Mouse (Mus musculus) right cerebral cortex, postnatal 14 days (tissue): ENCODE results near the gene Zmiz1.

Source experiments
- DNase-seq: peaks from one replicate; pipeline ENCODE4 v3.0.0; 2022

Gene Zmiz1

GRCm38 (mm10) chr14:25459016-25459393, at the start of gene Zmiz1:
Gene Zmiz1, plus strand, starts transcription at chr14:25459185.
- DNase-seq: peak; percentile 80

- no peak for DNase-seq
Observed at GRCm38 (mm10) chr14:25411848-25412527, 47.0 kb upstream of the Zmiz1 start.

GRCm38 (mm10) chr14:25412811-25413210, 46.2 kb upstream of the Zmiz1 start:
- no peak for DNase-seq

DNA sequence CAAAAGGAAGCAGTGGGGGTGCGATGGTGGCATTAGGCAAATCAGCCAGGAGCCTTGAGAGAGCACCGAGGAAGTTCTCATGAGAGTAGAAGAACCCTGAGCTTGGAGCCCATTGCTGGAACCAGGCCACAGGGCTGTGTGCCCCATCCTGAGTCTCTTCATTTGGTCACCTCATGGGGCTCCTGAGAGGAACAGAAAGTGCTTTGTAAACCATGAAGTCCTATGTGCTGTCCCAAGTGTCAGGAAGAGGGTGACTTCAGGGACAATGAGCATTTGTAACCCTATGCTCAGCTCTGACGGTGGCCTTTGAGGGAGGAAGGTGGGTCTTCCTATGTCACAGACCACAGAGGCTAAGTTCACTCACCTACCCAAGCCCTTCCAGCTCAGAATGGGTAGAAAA, 45.5 kb upstream of the Zmiz1 start:
- DNase-seq: no peak

GRCm38 (mm10) chr14:25414115-25414514, 44.9 kb upstream of the Zmiz1 start:
- DNase-seq: no peak

- DNase-seq: no peak
Observed at GRCm38 (mm10) chr14:25420001-25420690, 38.8 kb upstream of the Zmiz1 start.

GRCm38 (mm10) chr14:25420987-25421386, 38.0 kb upstream of the Zmiz1 start:
- no peak for DNase-seq

DNA sequence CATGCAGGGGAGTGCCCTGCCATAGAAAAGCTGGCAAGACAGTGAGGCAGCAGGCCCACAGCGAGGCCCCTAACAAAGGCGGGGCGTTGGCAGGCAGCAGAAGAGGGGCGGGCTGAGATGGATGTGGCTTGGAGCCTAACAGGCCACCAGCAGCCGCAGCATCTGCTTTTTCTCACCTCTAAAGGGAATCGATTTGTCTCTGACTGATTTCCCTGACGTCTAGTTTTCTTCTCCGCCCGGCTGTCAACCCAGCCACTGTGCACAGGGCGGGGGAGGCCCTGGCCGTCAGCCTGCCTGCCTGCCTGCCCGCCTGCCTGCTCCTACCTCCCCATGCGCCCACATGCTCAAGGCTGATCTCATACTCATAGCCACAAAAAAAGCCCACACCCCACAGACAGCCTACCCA, 37.4 kb upstream of the Zmiz1 start:
- peak; percentile 45 for DNase-seq

- DNase-seq: no peak
Observed at GRCm38 (mm10) chr14:25422946-25423345, 36.0 kb upstream of the Zmiz1 start.

DNA sequence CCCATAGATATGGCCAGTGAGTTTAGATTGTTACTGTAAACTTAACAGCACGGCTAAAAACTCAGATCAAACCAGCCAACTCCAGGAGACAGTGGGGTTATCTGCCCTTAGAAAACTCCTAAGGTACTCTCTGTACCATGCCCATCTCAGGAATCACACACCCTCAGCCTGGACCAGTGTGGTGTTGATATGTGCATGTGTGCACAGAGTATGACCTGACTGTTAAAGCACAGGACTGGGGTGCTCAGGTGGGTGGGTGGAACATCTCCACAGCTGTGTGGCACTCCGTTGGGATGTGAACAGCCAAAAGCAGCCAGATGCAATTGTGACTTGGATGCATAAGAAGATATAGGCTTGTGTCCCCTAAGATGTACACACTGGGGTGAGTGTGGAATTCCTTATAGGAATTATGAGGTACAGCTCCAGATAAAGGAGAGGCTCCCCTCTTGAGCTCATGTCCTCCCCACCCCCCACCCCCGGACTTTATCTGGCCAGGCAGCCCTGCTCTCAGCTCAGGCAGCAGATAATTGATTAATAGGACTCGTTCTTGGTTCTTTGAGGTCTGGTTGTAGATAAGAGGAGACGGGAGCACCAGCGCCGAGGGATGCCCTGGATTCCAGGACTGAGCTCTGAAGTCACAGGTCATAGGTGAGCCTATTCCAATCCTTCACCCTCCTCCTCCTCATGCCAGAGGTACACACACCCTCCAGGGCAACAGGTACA, 35.1 kb upstream of the Zmiz1 start:
- no peak for DNase-seq

DNA sequence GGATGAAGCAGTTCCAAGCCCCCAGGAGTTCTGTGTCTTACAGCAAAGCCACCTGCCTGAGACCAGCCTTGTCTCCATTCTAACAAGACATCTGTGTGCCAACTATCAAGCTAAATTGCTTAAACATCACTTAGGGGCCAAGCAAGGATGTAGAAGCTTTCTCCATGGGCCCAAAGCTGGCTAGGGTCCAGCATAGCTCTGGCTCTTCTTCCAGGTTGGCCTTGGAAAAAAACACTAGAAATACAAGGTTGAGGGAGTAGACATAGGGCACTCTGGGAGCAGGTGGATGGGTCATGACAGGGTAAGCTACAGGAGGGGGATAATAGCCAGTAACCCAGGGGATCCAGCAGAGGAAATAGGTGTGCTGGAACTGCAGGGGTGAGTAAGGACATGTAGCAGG, 20.7 kb upstream of the Zmiz1 start:
- peak; percentile 2 for DNase-seq

DNA sequence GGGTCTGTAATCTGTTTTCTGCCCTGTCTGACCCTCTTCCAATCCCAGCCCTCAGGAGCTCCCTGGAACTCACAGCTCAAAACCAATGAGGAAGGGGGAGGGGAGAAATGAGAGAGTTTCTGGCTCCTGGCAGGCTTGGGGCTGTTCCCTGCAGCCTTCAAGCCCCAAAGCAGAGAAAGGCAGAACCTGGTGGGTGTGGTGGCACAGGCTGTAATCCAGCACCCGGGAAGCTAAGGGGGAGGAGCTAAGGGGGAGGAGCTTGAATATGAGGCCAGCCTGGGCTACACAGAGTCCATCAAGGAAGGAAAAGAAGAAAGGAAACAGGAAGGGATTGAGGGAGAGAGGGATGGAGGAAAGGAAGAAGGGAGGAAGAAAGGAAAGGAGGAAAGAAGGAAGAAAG, 18.9 kb upstream of the Zmiz1 start:
- peak; percentile 2 for DNase-seq

GRCm38 (mm10) chr14:25440777-25441176, 18.2 kb upstream of the Zmiz1 start:
- peak; percentile 2 for DNase-seq

DNA sequence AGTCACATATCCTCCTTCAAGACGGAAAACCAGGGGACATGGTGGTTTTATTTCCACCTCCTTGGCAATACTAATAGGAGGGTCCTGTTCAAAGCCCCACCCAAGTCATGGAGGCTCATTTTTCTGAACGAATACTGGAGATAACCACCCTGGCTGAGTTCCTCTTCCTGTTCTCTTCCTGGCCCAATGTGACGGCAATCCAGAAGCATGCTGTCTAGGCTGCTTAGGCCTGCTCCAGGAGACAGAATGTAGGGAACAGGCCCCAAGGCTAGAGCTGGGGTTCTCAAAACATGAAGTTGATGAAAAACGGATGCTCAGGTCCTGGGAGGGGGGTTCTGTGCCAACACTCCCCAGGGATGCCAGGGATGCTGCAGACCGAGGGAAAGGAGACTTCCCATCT, 17.5 kb upstream of the Zmiz1 start:
- DNase-seq: no peak

GRCm38 (mm10) chr14:25442676-25443075, 16.3 kb upstream of the Zmiz1 start:
- peak; percentile 1 for DNase-seq

DNA sequence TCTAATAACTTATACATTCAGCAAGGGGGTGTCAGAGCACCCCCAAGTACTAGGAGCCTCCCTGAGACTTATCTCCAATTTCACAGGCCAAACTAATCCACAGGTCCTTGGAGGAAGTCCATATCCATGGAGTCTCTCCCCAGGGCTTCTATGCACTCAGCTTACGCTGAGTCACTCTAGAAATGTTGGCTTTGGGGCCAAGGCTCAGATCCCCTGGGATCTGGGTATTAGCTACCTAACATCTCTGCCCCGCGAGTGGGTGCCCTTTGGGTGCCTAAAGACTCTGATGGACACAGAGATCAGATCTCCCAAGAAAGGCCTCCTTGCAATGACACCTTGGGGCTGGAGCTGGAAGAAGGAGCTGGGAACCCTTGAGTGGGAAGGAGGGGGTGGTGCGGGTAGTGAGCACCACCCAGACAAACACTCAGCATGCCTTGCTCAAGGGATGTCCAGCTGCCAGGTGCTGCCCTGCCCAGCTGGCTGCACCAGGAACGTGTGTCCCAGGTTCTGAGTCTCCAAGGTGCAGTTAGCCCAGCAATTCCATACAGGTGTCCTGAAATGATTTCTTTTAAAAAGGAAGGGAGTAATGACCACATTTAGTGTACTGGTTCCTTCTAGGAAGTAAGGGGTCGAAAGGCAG, 11.7 kb upstream of the Zmiz1 start:
- peak; percentile 1 for DNase-seq

GRCm38 (mm10) chr14:25448471-25448870, 10.5 kb upstream of the Zmiz1 start:
- peak; percentile 1 for DNase-seq

- DNase-seq: no peak
Observed at GRCm38 (mm10) chr14:25451099-25451667, 7.8 kb upstream of the Zmiz1 start.

DNA sequence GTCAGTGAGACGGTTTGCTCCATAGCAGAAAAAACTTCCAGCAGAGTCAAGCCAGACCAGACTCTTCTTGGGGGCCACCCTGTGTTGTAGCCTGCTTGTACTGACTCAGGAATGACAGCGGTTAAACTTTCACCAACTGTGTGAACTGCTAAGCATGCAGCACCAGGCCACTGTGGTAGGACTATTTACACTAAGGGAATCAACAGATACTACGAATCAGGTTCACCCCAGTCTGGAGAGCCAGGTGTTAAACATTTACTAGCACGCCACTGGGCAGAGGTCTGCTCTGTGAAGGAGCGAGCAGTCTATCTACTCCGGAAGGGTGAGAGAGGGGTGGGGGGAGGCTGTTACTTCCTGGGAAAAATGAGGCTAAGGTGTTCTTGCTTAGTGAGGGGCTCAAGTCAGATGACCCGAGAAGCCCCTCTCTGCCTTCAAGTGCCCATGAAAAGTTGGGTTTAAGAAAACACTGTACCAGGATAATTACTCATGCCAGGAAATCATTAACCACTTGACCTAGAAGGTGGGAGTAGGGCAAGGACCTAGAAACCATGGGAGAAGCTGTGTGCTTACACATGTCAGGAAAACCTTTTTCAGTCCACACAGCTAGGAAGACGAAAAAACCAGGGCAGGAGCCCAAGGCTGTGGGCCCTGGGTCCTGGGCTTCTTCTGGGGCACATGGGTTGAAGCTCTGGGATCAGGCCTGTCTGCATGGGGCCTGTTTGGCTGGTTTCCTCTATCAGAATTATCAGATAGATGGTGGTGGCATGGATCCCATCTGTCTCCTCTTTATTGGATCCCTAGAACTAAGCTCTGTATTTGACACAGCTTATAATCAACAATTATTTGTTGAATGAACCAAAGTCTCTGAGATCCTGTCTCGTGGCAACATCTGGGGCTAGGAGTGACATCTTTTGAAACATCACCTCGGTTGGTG, 7.0 kb upstream of the Zmiz1 start:
- DNase-seq: peak; percentile 1

- peak; percentile 2 for DNase-seq
Observed at GRCm38 (mm10) chr14:25452633-25453025, 6.4 kb upstream of the Zmiz1 start.

DNA sequence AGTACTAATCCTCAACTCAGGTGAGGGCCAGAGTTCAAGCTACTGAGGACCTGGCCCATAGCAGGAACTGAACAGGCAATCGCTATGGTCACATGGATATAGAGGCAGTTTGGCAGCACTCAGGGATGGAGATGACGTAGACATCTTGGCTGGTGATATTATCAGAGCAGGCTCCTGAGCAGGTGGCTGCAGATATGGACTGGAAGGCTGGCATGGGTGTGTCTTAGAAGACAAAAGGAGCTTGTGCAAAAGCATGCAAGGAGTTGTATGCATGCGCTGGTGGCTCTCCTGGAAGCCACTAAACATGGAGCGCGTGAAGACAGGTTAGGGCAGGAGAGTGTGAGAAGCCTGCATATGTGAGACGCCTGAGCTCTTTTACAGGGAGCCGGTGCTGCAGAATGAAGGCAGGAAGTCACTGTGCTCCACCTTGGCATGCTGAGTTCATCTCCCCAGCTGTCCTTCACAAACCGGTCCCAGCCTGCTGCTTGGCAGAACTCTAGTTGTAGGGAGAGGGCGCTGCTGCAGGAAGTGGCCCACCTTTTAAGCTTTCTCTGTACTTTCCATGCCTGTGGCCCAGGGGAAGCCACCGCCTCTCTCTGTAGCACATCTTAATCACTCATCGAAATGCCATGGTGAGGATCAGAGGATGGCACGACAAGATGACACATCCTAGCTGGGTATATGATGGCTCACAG, 4.8 kb upstream of the Zmiz1 start:
- peak; percentile 7 for DNase-seq
